ENCODE assay signal across 10 mouse cellular contexts in genomic region chr9:57888119-57888518, GRCm38 (mm10). TPM values are rescaled to one million over a fixed set of nuclear protein-coding genes. Genes with fewer than 3 reads are reported as not detected.
DNase-seq lines count a peak whose midpoint lies in the region; ATAC-seq and TF ChIP-seq lines count a peak whose summit lies in the region.
"Had no signal": no experiment of that assay in that cellular context is flagged by ENCODE, and none has a peak within 500 bp of the region (broad histone marks: within the 10 kb centered on the region; RNA-seq: fewer than 3 reads in every experiment).

No protein-coding gene starts in this region.

- H3K4me2 ChIP-seq in liver, embryonic 12.5 days: no peak overlapping the region
- H3K4me2 ChIP-seq: midbrain, embryonic 15.5 days had no signal

- TF ChIP-seq POLR2A in liver, adult 2 months (IDR thresholded peaks at IDR 0.05; ENCODE audit: extremely low read depth, insufficient read depth, low read length): no peak
- no peak for TF ChIP-seq POLR2A in bone marrow macrophage, adult 2 months (IDR thresholded peaks at IDR 0.05; ENCODE audit: borderline replicate concordance, low read depth, low read length)

- H3K9ac ChIP-seq in liver, adult 2 months (ENCODE audit: low read depth, low read length): no peak overlapping the region
- no peak overlapping the region for H3K9ac ChIP-seq in liver, embryonic 12.5 days
- H3K9ac ChIP-seq: midbrain, embryonic 15.5 days had no signal

- TF ChIP-seq CTCF in liver, adult 2 months (IDR thresholded peaks at IDR 0.05; ENCODE audit: low read depth, low read length): no peak
- no peak for TF ChIP-seq CTCF in bone marrow macrophage, adult 2 months (IDR thresholded peaks at IDR 0.05; ENCODE audit: low read depth, low read length)

- H3K27ac ChIP-seq in liver, adult 2 months (replicated peaks; ENCODE audit: insufficient read depth, low read depth, low read length): no peak overlapping the region
- H3K27ac ChIP-seq in liver, embryonic 12.5 days: no peak overlapping the region
- no peak overlapping the region for H3K27ac ChIP-seq in bone marrow macrophage, adult 2 months (ENCODE audit: insufficient read depth, low read depth, low read length)
- H3K27ac ChIP-seq: midbrain, embryonic 15.5 days had no signal

- WGBS in liver, adult 2 months: 6% methylated on average over 6 of the region's 6 CpGs
- 51% methylated on average over 6 of the region's 6 CpGs for WGBS in liver, embryonic 12.5 days (ENCODE audit: insufficient replicate concordance)

- no peaks in the 10 kb centered on the region for H3K27me3 ChIP-seq in liver, adult 2 months (ENCODE audit: control insufficient read depth, insufficient read depth, low read length)
- H3K27me3 ChIP-seq in liver, embryonic 12.5 days (replicated peaks): 0 out of 2 replicates have a peak, but pooled peaks cover 8% of the 10 kb centered on the region
- H3K27me3 ChIP-seq: midbrain, embryonic 15.5 days had no signal

- peak; percentile 77 for DNase-seq in liver, adult 2 months (ENCODE audit: extremely low read depth, low read depth, low spot score)
- peak; percentile 63 for DNase-seq in kidney, adult 9 months
- peak; percentile 54 for DNase-seq in naive thymus-derived CD4-positive, alpha-beta T cell, adult 2 months (ENCODE audit: low read depth)
- DNase-seq in cerebellum, postnatal 36 days: no peak
- no peak for DNase-seq in adrenal gland, adult (ENCODE audit: inconsistent age in 2 of 2, low spot score in 1 of 2)
- DNase-seq in thymus, postnatal 36 days: no peak
- DNase-seq: cerebellum, postnatal 25 days had no signal

- no peak overlapping the region; the same call in 1 of the 2 replicates for H3K4me3 ChIP-seq in liver, adult 2 months (ENCODE audit: insufficient read depth, low read depth, low read length)
- H3K4me3 ChIP-seq in liver, embryonic 12.5 days: no peak overlapping the region
- peak overlapping the region; percentile 24; the same call in 1 of the 2 replicates for H3K4me3 ChIP-seq in bone marrow macrophage, adult 2 months (ENCODE audit: insufficient read depth, low read length)
- H3K4me3 ChIP-seq: midbrain, embryonic 15.5 days had no signal

- no peaks in the 10 kb centered on the region for H3K79me2 ChIP-seq in liver, adult 2 months (ENCODE audit: control insufficient read depth, insufficient read depth, low read length)

- no peaks in the 10 kb centered on the region for H3K4me1 ChIP-seq in liver, adult 2 months (ENCODE audit: control insufficient read depth, insufficient read depth, low read length)
- 0 out of 2 replicates have a peak, but pooled peaks cover 5% of the 10 kb centered on the region for H3K4me1 ChIP-seq in liver, embryonic 12.5 days
- H3K4me1 ChIP-seq in bone marrow macrophage, adult 2 months (ENCODE audit: control insufficient read depth, insufficient read depth, low read length): peaks cover 10% of the 10 kb centered on the region
- H3K4me1 ChIP-seq: midbrain, embryonic 15.5 days had no signal

- H3K36me3 ChIP-seq in liver, adult 2 months (ENCODE audit: control insufficient read depth, insufficient read depth, low read length): no peaks in the 10 kb centered on the region
- H3K36me3 ChIP-seq in liver, embryonic 12.5 days: no peaks in the 10 kb centered on the region
- H3K36me3 ChIP-seq: midbrain, embryonic 15.5 days had no signal

- ATAC-seq in liver, embryonic 12.5 days: no peak
- ATAC-seq: midbrain, embryonic 15.5 days had no signal

- H3K9me3 ChIP-seq in liver, embryonic 12.5 days (replicated peaks): no peaks in the 10 kb centered on the region
- H3K9me3 ChIP-seq: midbrain, embryonic 15.5 days had no signal

RNA-seq across cellular contexts. Expression of gene Ubl7, which starts 22.7 kb away (rescaled TPM):
- total RNA-seq in liver, adult 2 months (2014; rRNA removed): 9.8 and 14.0 TPM in 2 replicates
- 90.8 and 105 TPM in 2 replicates for polyA plus RNA-seq in liver, adult 2 months (2012; rRNA removed)
- polyA plus RNA-seq in liver, embryonic 12.5 days (2016; fragmentation: Nextera tagmentation; extraction: Ambion mirVana): 69.3 and 69.8 TPM in 2 replicates
- 73.3 and 80.0 TPM in 2 replicates for polyA plus RNA-seq in bone marrow macrophage, adult 2 months (2012; ENCODE audit: insufficient read depth, insufficient read length, missing spikeins)

RNA-seq across cellular contexts. Expression of gene Arid3b, which starts 51.5 kb away (rescaled TPM):
- 0.83 and 1.5 TPM in 2 replicates for total RNA-seq in liver, adult 2 months (2014; rRNA removed)
- 2.4 and 2.8 TPM in 2 replicates for polyA plus RNA-seq in liver, adult 2 months (2012; rRNA removed)
- 15.6 and 16.0 TPM in 2 replicates for polyA plus RNA-seq in liver, embryonic 12.5 days (2016; fragmentation: Nextera tagmentation; extraction: Ambion mirVana)
- polyA plus RNA-seq in bone marrow macrophage, adult 2 months (2012; ENCODE audit: insufficient read depth, insufficient read length, missing spikeins): 16.0 and 27.9 TPM in 2 replicates

RNA-seq across cellular contexts. Expression of gene Sema7a, which starts 51.8 kb away (rescaled TPM):
- total RNA-seq in liver, adult 2 months (2014; rRNA removed): 0.09 and 0.74 TPM in 2 replicates
- polyA plus RNA-seq in liver, adult 2 months (2012; rRNA removed): 0.21 and 0.53 TPM in 2 replicates
- polyA plus RNA-seq in liver, embryonic 12.5 days (2016; fragmentation: Nextera tagmentation; extraction: Ambion mirVana): not detected in 2 replicates
- polyA plus RNA-seq in bone marrow macrophage, adult 2 months (2012; ENCODE audit: insufficient read depth, insufficient read length, missing spikeins): 0.80 and 1.0 TPM in 2 replicates

Comparison
In these comparisons a context has a peak if more than half of its experiments do, and no peak if none do; other contexts are left out.
1. DNase-seq: peak in liver, adult 2 months (single experiment), kidney, adult 9 months (single experiment) and naive thymus-derived CD4-positive, alpha-beta T cell, adult 2 months (single experiment); none in cerebellum, postnatal 36 days (0 of 2), adrenal gland, adult (0 of 2) and thymus, postnatal 36 days (0 of 2).